Mouse (Mus musculus) gonadal fat pad, adult 2 months (tissue): ENCODE results near the gene Sptlc3. TPM values are rescaled to one million over a fixed set of nuclear protein-coding genes. Genes with fewer than 3 reads are reported as not detected.
A peak's percentile ranks its signal among the peaks of the same experiment; 100 is the strongest.

Experiments
- DNase-seq: peaks from one replicate; pipeline ENCODE4 v3.0.0-alpha.2; 2012; ENCODE audit warnings: low read depth
- polyA plus RNA-seq: library from polyadenylated mRNA; depleted of rRNA; stranded (reverse); fragments of >200 nt; gene quantifications from 2 replicates; pipeline ENCODE4 v1.2.3, GENCODE M21; 2012; rRNA removed

Gene Sptlc3
- polyA plus RNA-seq, 1 experiment, result 1.2 TPM

DNA sequence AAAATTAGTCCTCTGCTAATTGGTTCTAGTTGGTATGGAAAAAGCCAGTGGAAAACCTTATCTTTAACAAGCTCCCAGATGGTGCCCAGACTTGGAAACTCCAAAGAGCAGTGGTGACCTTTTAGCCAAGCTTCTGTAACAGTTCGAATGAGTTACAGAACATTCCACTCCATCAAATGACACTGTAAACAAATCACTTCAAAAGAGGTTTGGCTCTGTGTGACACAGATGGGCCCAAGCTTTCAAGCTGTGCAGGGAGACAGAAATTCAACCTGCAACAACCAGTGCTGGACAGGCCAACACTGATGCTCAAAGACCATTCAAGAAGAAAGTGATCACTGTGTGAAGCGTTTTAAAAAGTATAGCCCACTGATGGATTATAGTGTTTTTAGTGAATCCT lies 144.1 kb downstream of the Sptlc3 start:
- no peak for DNase-seq

DNA sequence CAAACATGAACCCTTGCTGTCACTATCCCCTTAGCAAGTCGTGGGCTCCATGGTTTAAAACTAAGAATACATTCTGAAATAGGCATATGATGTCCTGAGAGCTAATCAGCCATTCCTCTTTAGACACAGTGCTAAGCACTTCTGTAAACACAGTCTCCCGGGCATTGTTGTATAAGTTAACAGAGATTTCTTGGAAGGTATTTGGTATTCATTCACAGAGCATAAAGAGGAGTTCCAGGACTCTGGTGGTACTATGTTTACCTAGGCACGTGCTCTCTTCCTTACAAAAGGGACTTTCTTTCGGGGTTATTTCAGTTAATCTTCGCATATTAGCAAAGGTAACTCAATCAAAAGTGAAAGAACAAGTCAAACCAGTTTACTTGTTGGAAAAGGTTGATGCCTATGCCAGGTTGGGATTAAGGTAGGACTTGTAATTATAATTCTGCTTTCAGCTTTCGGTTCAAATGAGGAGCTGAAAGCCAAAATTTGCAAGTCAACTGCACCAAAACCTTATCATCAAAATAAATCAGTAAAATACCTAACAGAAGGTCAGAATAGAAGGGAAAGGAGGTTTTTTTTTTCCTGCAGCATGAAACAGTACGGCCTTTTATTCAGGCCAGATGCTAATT lies 148.2 kb downstream of the Sptlc3 start:
- DNase-seq, result peak; percentile 74

DNA sequence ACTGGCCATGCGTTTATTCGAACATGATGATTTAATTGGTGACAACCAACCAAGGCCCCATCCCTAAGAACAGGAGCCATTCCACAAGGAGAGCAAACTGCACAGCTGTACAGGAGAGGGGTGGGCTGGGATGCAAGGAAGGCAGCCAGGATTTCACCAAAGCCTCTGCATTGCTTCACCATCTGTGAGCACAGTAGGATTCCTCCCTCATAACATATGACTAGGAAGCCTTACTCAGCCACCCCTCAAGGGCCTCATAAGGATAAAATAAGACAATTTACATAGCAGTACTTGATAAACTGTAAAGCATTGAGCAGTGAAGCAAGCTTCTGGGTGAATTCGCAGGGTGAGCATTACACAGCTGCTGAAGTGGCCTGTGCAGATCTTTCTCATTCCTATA lies 155.8 kb downstream of the Sptlc3 start:
- no peak for DNase-seq

DNA sequence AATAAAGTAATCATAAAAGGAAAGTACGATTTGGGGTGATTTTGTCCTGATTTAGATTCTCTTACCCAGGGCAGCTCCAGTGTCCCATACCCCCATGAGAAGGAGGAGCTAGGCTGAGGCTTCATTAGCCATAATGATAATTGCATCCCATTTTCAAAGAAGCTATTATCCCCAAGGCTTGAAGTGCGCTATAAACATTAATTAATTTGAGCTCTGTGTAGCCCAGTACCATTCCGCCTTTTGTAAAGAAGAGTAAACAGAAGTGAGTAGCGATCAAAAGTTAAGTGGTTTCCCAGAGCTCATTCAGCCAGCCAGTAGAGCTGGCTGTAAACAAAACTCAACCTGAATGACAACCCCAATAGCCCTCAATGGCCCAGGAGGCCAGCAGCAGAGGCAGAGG lies 163.0 kb downstream of the Sptlc3 start:
- no peak for DNase-seq

DNA sequence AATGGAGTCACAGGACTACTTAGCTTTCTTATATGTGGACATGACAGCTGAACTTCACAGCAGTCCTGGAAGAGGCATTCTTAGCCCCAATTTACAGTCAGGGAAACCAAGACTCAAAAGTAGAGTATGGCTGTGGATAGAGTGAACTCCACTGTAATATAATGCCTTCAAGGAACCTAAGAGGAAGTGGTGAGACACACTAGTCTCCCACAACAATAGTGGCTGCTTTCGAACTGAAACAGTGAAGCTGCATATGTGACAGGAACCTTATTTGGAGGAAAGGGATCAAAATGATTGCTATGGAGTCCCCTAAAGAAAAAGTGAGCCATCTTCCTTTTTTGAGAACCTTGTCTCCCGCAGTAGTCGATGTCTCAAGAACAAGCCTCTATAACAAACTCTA lies 178.1 kb downstream of the Sptlc3 start:
- no peak for DNase-seq

DNA sequence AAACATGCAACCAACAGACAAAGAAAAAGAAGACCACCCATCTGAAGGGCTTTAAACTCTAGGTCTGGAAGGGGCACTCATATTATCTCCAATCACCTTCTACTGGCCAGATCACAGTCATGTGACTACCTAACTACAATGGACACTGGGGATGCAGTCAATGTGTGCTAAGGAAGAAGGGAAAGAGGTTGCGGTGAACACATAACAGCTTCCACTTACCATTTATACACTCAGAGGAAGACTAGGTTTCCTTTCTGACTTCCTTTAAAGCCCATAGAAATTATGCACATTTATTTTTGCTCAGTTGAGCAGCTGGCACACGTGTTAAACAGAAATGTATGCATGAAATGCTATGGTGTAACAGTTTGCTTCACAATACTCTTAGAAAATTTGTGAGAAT lies 178.7 kb downstream of the Sptlc3 start:
- no peak for DNase-seq

DNA sequence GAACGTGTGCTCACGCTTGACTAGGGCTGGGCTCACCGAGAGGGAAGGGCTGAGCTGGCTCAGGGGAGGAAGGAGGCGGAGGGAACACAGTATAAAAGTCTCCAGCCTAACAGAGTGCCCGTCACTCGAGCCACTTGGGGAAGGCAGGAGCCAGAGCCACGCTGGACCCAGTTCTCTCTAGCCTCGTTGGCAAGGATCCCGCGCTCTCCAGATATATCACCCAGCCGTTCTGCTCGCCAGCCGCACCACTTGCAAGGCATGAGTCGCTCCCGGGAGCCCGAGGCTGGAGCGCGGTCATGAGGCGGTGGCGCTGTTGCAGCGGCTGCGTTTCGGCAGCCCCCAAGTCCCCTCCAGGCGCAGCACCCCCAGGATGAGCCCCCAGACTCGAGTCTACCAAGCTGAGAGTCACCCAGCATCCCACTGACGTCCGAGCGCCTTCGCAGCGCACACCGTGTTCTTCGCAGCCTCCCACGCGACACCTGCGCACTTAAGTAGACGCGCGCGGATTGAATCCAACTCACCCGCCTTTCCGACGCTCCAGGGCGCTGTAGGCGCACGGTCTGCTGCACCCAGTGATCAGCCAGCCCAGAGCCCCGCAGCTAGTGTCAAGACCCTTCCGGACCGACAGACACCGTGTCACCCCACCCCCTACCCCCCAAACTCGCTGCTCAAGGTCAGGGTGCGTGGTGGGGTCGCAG lies 183.5 kb downstream of the Sptlc3 start:
- DNase-seq, result no peak

DNA sequence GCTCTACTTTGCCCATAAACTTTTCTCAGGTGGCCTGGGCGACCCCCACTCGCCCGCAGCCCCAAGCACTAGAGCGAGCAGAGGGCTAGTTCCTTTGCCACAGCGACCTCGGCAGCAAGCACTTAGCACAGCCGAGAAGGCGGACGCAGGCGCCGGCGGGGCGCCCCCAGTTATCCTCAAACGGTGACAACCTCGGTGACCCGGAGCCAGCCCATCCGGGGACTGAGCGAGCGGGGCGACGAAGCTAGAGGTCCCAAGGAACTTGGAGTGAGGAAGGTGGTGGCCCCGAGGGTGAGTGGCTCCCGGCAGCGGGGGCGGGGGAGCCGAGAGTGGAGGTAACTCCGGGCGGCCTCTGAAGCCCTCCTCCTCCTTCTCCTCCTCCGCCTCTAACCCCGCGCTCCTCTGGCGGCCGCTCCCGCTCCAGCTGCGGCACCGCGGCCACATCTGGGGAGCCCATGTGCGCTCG lies 184.1 kb downstream of the Sptlc3 start, which contains the start of gene Ism1:
Gene Ism1 (plus strand): TSS at position 370 of the 466 bp plus-strand sequence.
- DNase-seq, result no peak

DNA sequence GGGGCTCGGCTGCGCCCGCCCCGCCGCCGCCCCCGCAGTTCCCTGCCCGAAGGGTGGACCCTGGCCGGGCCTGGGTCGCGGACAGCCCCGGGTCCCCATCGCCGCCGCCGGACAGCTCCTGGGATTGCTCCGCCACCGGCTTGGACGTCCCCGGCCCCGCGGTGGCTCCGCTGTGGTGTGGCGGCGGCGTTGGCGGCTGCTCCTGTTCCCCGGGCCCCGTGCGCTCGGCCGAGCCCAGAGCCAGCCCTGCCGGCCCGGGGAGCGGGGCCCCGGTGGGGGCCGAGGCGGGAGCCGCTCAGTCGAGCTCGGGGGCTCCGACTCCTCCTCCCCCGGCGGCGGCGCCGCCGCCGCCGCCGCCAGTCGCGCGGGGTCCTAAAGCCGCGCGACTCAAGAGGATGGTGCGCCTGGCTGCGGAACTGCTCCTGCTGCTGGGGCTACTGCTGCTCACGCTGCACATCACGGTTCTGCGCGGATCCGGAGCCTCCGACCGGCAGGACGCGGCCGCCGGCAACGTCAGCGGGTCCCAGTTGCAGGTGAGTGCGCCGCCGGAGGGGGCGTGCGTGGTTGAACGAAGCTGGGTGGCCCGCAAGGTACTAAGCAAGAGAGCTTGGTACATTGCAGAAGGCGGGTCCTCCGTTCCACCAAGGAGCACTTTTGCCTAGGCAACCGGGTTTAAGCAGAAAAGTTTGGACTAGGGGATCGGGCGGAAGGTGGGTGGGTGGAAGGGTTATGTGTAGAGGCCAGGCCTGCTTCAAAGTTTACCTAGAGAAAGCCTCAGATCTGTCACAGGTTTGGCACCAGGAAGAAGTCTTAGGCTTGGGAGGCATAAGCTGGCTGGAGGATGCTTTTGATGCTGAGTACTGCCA lies 184.8 kb downstream of the Sptlc3 start:
- DNase-seq, result no peak

DNA sequence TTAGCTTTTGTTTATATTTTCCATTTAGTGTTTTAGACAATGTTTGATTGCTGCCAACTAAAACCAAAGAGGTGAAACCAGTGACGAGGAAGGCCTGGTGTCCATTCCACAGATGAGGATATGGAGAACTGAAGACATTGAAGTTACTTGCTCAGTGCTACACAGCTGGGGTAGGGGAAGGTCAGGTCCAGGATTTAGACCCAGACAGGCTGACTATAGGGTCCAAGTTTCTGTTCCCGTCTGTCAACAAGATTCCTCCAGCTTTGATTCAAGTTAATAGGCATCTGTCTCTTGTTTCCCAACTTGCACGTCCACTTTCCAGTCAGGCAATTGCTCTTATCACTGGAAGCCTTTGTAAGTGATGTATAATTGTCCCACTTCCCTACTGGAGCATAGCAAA lies 188.8 kb downstream of the Sptlc3 start:
- no peak for DNase-seq

Other genes with a start within 250 kb of the Sptlc3 start
- 23.1 and 30.6 TPM in 2 replicates for gene Ism1, start 184.3 kb downstream of the Sptlc3 start, polyA plus RNA-seq